Mouse (Mus musculus) lung, postnatal 0 days (tissue): ENCODE measurements at regions not wholly inside any gene's neighbourhood (a gene's known extent, or its start where the extent isn't known, plus 50 kb on each side); places are given as distances from the start of the nearest gene placed in this dataset.
"Not testable (repeated sequence)": the region's sequence is repeated elsewhere in the genome, so short reads cannot be mapped to it uniquely, and the experiment has no call there.

ENCODE experiments used
- ATAC-seq: fragments of 200-750 bp; cut with Nextera tagmentation; 2 replicates; pipeline ENCODE4 v1.8.0; 2017; ENCODE audit warnings: moderate library complexity
- DNase-seq: peaks from one replicate; pipeline ENCODE4 v3.0.0-alpha.2; 2016; ENCODE audit warnings: low spot score
- H3K27ac ChIP-seq: fragments of 300-500 bp; sonication (generic); 2 replicates; pipeline ENCODE4 v1.5.1; 2014; ENCODE audit warnings: antibody characterized with exemption, mild to moderate bottlenecking, low read length, mixed read lengths
- H3K27me3 ChIP-seq: fragments of 300-500 bp; sonication (generic); replicated peaks from 2 replicates; pipeline ENCODE4 v1.6.1; 2014; ENCODE audit warnings: low read length, mixed read lengths; ENCODE audit not compliant: insufficient read depth
- H3K36me3 ChIP-seq: fragments of 300-500 bp; sonication (generic); 2 replicates; pipeline ENCODE4 v1.6.1; 2014; ENCODE audit warnings: low read length, mixed read lengths; ENCODE audit not compliant: insufficient read depth
- H3K4me1 ChIP-seq: fragments of 300-500 bp; sonication (generic); 2 replicates; pipeline ENCODE4 v1.6.1; 2014; ENCODE audit warnings: antibody characterized with exemption, low read depth, low read length, mixed read lengths; ENCODE audit not compliant: insufficient read depth
- H3K4me2 ChIP-seq: fragments of 300-500 bp; sonication (generic); replicated peaks from 2 replicates; pipeline ENCODE4 v1.6.1; 2014; ENCODE audit warnings: low read depth, mild to moderate bottlenecking, low read length, moderate library complexity, mixed read lengths
- H3K4me3 ChIP-seq: fragments of 300-500 bp; sonication (generic); 2 replicates; pipeline ENCODE4 v1.5.1; 2014; ENCODE audit warnings: low read depth, low read length
- H3K9ac ChIP-seq: fragments of 300-500 bp; sonication (generic); replicated peaks from 2 replicates; pipeline ENCODE4 v1.6.1; 2014; ENCODE audit warnings: low read depth, mild to moderate bottlenecking
- H3K9me3 ChIP-seq: fragments of 300-500 bp; sonication (generic); 2 replicates; pipeline ENCODE4 v1.6.1; 2016; ENCODE audit warnings: low read length, mixed read lengths
- CTCF ChIP-seq: IDR thresholded peaks from 2 replicates; pipeline ENCODE4 v1.5.1; 2016; ENCODE audit warnings: antibody characterized with exemption, mild to moderate bottlenecking
- EP300 ChIP-seq: IDR thresholded peaks from 2 replicates; pipeline ENCODE4 v1.6.1; 2016; ENCODE audit warnings: antibody characterized with exemption, mild to moderate bottlenecking, control low read depth
- WGBS: fragments of 180-500 bp; shearing (Covaris S2); extraction: QIAGEN DNeasy Blood & Tissue Kit; methylation state at CpG from one replicate; pipeline ENCODE4 v1.1.7; 2014; 5-methylcytosine and 5-hydroxymethylcytosine counted together

DNA sequence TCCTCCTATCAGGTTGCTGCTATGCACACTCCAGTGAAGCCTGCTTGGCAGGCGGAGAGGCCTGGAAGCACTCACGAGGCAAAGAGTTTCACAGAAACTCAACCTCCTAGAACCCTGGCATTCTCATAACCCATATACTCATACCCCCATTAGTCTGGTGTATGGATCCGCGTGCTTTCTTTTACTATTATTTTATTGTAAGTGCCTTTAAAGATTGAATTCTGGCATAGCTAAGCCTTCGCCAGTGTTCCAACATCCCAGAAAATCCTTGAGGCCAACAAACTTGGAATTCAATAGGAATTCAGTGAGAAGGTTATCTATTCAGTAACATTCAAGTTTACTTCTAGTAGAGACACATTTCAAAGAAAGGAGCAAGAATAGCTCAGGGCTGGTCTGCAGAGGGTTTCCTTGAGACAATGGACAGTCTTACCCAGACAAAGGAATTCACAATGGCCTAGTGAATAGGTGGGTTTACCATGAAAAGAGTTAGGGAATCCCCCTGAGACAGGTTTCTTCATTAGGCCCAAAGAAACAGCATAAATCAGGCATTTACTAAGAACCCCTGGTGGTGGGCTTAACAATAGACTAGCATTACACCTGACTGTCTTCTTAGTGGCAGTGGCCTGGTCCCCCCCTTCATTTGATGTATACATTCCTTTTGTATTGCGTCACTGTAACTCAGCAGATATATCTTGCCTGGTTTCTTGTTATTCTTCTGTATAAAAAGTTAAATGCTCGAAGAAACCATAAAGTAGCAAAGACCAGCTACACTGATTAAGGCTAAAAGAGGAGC is 80.8 kb upstream of the Gm15446 start:
- not testable (repeated sequence) for H3K27me3 ChIP-seq, ATAC-seq, H3K36me3 ChIP-seq, H3K9ac ChIP-seq, H3K27ac ChIP-seq, H3K4me1 ChIP-seq, DNase-seq, H3K4me3 ChIP-seq, H3K4me2 ChIP-seq, H3K9me3 ChIP-seq
- 84% methylated on average over 7 of the region's 7 CpGs for WGBS

DNA sequence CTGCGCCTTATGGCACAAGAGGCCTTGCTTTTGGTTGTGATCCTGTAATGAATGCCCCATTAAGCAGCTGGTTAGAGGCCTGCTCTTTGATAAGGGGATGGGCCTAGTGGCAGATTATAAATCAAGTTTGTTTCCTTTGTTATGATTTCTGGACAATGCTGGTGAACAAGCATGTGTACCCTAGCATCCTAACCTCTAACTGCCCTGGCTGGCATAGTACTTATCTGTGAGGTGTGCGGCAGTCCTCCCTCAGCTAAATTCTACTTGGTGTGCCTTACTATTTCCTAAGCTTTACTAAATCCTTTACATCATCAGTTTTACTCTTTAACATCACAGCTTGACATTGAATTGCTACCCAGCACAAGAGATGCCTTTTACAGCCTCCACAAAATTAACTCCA is 79.0 kb upstream of the Gm15446 start:
- 78% methylated on average over 2 of the region's 2 CpGs for WGBS
- H3K27ac ChIP-seq, H3K9me3 ChIP-seq, H3K9ac ChIP-seq, H3K36me3 ChIP-seq, H3K27me3 ChIP-seq, DNase-seq, H3K4me1 ChIP-seq: not testable (repeated sequence)
- 0 out of 2 replicates have a peak, but pooled peaks have one; percentile 33 for ATAC-seq
- Histone ChIP-seq H3K4me2 (peak overlapping the region; percentile 56), H3K4me3 (peak overlapping the region; percentile 45)

DNA sequence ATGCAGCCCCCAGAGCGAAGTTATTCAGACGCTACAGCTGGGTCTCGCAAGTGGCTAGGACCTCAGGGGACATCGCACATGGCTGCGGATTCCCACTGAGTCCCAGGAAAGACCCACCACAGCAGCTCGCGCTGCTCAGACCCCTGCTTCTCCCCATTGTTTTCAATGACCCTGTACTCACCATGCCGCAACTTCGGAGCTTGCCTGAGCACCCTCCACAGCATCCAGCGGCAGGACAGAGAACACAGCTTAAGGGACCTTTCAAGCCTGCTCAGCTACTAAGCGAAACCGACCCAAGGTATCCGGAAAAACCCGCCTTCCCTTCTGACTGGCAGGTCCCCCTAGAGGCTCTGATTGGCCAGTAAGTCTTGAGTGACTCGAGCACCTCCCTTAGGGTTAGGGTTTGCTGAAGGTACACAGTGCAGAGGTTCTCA is 78.4 kb upstream of the Gm15446 start:
- Histone ChIP-seq H3K9me3 (no peaks in the 10 kb centered on the region), H3K4me3 (peak overlapping the region; percentile 45), H3K27ac (no peak overlapping the region), H3K4me1 (no peaks in the 10 kb centered on the region), H3K36me3 (no peaks in the 10 kb centered on the region), H3K27me3 (no peaks in the 10 kb centered on the region), H3K4me2 (peak overlapping the region; percentile 56), H3K9ac (no peak overlapping the region)
- DNase-seq = peak; percentile 84
- WGBS = 6% methylated on average over 15 of the region's 15 CpGs
- peak; percentile 95 for ATAC-seq
- TF ChIP-seq EP300 (no peak), CTCF (peak; percentile 9; the same call in 1 of the 2 replicates)

DNA sequence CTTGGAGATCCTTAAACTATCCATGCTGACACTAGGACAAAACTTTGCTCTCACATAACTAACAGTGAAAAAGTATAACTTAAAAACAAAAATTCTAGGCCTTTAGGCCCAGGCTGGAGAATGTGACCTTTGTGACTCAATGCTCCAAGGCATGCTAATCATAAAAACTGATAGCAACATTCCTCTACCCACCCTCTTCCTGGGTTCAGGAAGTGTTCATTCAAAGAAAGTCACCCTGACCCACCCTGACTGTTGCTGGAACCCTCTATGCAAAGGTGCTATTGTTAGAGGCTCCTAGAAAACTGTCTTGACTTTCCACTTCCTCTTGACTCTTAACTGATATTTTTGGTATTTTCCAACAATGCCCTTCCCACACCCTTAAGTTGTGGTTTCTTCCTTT is 72.0 kb upstream of the Gm15446 start:
- H3K4me3 ChIP-seq, H3K9me3 ChIP-seq, H3K4me2 ChIP-seq, H3K9ac ChIP-seq, DNase-seq, ATAC-seq, H3K36me3 ChIP-seq, H3K27ac ChIP-seq, H3K4me1 ChIP-seq, H3K27me3 ChIP-seq: not testable (repeated sequence)

DNA sequence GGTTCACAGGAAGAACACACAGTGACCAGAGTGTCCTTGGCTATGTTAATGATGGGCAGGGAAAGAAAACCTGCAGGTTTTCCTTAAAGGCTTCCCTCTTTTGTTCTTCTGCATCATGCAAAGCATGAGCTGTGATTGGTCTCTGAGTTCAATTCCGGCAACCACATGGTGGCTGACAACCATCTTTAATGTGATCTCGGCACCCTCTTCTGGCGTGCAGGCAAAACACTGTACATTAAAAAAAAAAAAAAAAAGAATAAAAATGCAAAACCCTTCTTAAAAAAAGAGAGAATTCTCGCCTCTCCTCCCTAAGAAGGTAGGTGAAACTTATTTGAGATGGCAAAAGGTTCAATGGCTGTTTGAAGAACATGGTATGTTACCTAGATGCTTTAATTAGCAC is 62.8 kb upstream of the Gm15446 start:
- ATAC-seq (no peak), DNase-seq (no peak)
- H3K27me3 ChIP-seq = no peaks in the 10 kb centered on the region
- no peak overlapping the region for H3K27ac ChIP-seq
- H3K4me1 ChIP-seq = no peaks in the 10 kb centered on the region
- H3K9ac ChIP-seq = no peak overlapping the region
- 82% methylated on average over 4 of the region's 4 CpGs for WGBS
- H3K36me3 ChIP-seq = no peaks in the 10 kb centered on the region
- TF ChIP-seq EP300 = no peak
- no peak for TF ChIP-seq CTCF
- H3K9me3 ChIP-seq = no peaks in the 10 kb centered on the region
- no peak overlapping the region for H3K4me3 ChIP-seq
- H3K4me2 ChIP-seq = no peak overlapping the region

DNA sequence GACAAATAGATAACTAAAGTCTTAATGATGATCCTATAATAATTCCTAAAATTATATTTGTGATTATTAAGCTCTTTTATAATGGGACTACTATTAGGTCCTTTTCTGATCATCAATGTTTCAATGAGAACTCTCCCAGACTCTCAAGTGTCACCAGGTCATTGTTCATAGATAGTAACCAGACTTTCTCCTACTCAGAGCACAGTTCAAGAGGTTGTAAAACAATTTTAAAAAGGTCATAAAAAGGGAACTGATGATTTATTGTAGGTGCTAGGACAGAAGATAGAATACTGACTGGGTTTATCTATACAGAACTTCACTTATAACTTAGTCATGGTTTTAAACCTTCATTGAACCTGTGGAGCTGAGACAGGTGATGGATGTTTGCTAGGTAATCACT is 58.7 kb upstream of the Gm15446 start:
- not testable (repeated sequence) for DNase-seq, H3K4me1 ChIP-seq, H3K36me3 ChIP-seq, H3K27ac ChIP-seq, H3K4me2 ChIP-seq, H3K9me3 ChIP-seq, H3K27me3 ChIP-seq, H3K4me3 ChIP-seq, ATAC-seq, H3K9ac ChIP-seq

DNA sequence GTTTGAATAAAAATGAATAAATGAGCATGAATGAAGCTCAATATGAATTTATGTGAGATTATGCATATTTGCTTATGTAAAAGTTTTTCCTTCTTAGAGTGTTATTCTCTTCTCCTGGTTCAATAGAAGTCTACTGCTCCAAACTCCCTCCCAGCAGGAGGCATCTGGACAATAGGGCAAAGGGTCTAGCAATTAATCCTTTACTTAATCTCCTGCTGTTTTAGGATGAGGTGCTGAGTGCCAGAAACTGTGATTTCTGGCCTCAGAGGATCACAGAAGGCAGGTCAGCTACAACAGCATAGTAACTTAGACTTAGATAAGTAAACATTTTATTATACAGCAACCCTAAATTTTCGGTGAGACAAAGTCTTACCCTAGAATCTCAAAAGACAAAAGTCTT is 57.6 kb upstream of the Gm15446 start:
- H3K9ac ChIP-seq = no peak overlapping the region
- no peaks in the 10 kb centered on the region for H3K27me3 ChIP-seq
- DNase-seq (no peak), ATAC-seq (no peak)
- no peaks in the 10 kb centered on the region for H3K36me3 ChIP-seq
- TF ChIP-seq CTCF (no peak), EP300 (no peak)
- H3K27ac ChIP-seq = no peak overlapping the region
- no peaks in the 10 kb centered on the region for H3K9me3 ChIP-seq
- H3K4me3 ChIP-seq = no peak overlapping the region
- WGBS = 79% methylated on average over 1 of the region's 1 CpGs
- H3K4me1 ChIP-seq = no peaks in the 10 kb centered on the region
- no peak overlapping the region for H3K4me2 ChIP-seq
